Mouse (Mus musculus): Measurements from ENCODE around the gene Ing1.
"Not testable (repeated sequence)": the region's sequence is repeated elsewhere in the genome, so short reads cannot be mapped to it uniquely, and the experiment has no call there.

Gene Ing1

DNA sequence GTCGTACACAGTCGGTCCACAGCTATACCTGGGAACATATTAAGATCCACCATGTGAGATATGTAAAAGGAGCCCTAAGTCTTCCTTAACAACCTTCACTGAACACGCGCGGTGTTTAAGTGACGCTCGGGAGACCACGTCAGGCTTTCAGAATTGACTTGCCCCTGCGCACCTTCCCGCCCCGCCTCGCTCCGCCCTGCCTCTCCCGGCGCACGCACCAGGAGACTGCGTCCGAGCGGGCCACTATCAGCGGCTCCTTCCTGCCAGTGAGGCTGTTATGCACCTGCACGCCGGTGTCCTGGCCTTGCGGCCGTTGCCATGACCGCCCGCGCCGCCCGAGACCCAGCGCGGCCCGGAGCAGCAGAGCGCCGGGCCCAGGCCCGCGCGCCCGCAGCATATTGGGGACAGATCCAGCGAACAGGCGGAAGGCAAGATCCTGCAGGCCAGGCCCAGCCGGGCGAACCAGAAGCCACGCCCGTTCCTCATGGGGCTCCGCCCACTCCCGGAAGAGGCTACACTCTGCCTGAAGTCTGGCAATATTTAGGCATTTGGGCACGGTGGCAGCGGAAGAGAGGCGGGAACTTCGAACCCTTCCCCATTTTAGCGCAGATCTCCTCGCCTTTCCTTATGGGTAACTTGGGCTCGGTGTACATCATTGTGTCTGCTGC is 5.0 kb upstream of the Ing1 start, which contains the start of gene Cars2:
Cars2 (minus strand) TSS at position 503 of the 668 bp plus-strand sequence.
- DNase-seq (ENCODE audit: low read depth, low spot score) = peak; percentile 80

DNA sequence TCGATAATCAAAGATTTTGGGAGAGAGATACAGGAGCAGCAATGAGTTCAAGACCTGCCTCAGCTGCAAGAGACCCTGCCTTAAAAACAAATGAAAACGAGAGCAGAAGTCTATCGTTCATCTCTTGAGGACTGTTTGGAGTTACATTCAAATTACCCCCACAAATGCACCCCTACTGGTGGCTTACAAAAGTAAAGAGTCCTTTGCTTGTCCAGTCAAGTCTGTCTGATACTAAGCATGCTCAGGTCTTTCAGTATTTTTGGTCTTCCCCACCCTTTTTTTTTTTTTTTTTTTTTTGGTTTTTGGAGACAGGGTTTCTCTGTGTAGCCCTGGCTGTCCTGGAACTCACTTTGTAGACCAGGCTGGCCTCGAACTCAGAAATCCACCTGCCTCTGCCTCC is 3.9 kb upstream of the Ing1 start:
- not testable (repeated sequence) for DNase-seq (ENCODE audit: low read depth, low spot score)

DNA sequence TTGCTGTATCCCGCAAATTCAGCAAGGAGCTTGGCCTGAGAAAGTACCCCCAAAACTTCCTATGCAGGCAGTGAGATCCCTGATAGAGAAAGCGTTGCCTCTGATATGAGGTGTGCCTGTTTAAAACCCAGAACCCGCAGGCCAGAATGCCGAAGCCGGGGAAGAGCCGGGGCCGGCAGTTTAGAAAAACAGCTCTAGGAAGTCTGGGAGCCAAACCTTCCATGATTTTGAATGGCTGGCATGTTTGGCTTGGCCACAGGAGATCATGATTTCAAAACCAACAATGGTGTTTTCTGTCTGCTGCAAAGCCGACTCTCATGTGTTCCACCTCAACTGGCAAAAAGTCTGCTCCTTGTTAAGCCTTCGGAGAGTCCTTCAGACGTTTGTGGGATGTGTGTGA is 3.0 kb upstream of the Ing1 start:
- no peak for DNase-seq (ENCODE audit: low read depth, low spot score)

DNA sequence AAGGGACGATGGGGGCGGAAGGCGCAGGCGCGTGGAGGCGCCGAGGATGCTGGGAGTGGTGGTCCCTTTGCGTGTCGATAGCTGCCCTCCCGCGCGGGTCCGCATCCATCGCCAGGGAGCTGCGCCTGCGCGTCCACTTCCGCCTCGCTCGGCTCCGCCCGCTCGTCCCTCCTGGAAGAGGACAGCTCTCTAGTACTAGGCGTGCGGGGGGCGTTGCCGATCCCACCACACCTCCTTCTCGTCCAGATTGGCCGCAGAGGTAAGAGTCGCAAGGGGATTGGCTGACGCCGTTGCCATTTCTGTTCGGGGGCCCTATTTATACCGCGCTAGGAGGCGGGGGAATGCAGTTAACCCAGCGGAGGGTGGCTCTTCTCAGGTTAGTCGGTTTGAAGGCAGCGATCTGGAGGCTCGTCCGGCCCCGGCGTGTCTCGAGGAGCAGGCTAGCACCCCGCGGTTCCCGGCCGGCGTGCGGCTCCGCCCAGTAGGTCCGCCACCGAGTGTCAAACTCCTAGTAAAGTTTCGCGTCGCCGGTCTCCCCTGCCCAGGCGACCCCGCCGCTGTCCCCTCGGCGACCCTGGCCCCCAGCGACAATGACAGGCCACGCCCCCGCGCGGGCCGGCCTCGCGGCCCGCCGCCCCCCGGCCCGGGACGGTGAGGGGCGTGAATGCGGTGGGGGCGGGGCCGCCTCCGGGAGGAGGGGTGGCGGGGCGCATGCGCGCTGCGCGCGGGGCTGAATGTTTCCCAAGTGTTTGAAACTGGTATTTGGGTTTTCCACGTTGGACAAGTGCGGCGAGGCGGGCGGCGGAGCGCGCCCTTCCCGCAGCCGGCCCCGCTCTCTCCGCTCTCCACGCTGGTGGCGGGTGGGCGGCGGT is 585 bp downstream of the Ing1 start:
- DNase-seq (ENCODE audit: low read depth, low spot score) = peak; percentile 99

DNA sequence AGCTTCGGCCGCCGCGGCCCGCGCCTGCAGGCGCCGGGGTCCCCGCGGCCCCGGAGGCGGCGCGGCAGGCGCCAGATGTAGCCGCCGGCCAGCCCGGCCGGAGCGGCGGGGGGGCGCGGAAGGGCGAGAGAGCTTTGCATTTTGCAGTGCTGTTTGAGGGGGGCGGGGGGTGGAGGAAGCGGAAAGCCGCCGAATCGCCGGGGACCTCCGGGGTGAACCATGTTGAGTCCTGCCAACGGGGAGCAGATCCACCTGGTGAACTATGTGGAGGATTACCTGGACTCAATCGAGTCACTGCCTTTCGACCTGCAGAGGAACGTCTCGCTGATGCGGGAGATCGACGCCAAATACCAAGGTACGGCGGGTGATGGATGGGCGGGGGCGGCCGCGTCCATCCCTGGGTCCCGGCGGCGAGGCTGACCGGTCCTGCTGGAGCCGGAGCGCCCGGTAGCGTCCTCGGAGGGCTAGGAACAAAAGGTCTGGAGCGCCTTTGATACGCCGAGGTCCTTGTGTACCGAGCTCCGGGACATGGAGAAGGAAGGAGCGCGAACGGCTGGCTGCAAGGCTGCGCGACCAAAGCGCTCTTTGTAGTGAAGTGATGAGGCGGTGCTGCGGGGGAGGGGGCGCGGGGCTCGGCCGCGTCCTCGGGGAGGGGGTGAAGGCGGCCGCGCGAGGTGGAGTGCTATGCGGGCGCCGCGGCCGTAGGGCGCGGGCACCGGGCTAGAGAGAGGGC is 1.5 kb downstream of the Ing1 start:
- no peak for DNase-seq (ENCODE audit: low read depth, low spot score)

GRCm38 (mm10) chr8:11557424-11557767 is 2.0 kb downstream of the Ing1 start:
- no peak for DNase-seq (ENCODE audit: low read depth, low spot score)

DNA sequence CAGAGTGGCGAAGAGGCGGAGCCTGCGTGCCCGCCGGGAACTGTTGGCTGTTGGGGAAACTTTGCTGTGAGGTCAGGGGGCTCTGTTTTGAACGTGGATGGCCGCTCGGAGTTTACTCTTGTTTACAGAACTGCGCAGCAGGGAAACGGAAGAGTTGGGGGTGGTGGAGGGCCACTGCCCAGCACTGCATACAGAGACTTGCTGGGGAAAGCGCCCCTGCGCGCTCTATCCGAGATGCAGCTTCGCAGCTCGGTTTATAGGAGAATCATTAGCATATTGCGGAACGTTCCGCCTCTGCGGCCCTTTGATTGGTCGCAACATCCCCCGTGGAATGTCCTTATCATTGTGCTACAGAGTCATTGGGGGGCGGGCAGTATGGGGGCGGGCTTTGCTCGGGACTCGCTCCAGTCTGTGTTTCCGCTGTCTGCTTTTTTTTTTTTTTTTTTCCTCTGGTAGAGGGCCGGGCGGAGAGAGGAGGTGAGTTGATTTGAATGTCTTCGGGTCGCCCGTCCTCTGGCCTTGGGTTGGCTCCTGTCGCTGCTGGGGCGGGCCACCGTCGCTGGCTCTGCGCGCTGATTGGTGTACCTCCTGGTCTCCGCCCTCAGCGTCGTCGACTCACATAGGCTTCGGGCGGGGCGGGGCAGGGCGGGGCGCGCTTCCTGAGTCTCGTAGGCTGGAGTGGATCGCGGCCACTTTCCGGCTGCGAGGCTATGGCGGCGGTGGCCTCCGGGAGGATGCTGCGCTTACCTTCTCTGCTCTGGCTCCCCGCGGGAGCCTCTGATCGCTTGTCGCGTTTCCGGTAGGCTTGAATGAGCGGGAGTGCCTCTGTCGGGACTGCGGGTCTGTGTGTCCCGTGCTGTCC is 2.6 kb downstream of the Ing1 start:
- peak; percentile 98 for DNase-seq (ENCODE audit: low read depth, low spot score)

GRCm38 (mm10) chr8:11559511-11559910 is 4.1 kb downstream of the Ing1 start:
- no peak for DNase-seq (ENCODE audit: low read depth, low spot score)

DNA sequence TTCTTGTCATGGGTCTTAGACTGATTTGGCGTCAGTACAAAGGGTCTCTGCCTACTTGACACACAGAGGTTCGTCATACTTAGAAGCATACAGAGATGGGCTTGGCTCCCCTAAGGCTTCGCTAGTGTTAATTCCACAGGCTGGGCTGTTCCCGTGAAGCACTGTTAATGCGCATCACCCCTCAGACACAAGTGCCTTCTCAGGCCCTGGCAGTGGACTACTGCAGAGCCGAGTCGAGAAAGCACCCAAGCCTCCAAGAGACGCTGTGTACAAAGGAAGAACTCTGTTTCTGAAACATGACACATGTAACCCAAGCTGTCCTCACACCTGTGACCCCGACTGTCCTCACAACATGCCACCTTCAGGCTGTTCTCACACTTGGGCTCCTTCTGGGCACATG is 4.8 kb downstream of the Ing1 start:
- no peak for DNase-seq (ENCODE audit: low read depth, low spot score)

DNA sequence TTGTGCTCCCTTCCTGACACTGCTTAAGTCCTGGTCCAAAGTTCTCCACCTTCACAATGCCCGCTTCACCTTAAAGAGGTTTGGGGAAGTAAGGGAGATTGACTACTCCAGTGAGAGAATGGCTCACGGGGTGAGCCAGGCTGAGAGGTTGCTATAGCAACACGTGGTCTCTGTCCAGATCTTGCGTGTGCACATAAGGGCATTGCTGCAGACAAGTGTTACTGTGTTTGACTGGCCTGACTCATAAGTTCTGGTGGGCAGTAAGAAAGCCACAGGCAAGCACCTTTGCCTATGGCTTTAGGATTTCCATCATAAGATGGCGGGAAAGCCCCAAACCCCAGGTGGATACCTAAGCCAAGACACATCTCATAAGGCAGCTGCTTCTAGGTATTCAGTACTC is 8.9 kb downstream of the Ing1 start:
- no peak for DNase-seq (ENCODE audit: low read depth, low spot score)

DNA sequence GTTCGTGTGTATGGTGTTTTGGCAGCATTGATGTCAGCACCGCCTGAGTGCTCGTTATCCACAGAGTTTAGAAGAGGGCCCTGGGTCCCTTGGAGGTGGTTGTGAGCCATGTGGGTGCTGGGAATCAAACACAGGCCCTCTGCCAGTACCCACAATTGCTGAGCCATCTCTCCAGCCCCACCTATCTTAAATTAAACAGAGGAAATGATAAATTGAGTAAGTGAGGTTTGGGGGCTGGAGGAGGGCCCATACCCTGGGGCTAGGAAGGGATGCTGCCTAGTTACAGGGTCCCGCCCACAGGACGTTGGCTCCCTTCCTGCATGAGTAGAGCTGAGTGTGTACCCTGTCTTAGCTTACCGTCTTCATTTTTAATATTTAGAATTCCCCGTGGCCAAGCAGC is 9.3 kb downstream of the Ing1 start:
- no peak for DNase-seq (ENCODE audit: low read depth, low spot score)

DNA sequence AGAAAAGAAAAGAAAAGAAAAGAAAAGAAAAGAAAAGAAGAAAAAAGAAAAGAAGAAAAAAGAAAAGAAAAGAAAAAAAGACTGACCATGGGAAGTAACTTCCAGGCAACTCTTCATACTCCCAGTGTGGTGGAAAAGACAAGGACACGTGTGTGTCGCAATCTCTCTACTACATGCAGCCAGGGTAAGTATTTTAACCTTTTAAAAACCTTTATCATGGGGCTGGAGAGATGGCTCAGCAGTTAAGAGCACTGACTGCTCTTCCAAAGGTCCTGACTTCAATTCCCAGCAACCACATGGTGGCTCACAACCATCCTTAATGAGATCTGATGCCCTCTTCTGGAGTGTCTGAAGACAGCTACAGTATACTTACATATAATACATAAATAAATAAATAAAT is 12.8 kb downstream of the Ing1 start:
- not testable (repeated sequence) for DNase-seq (ENCODE audit: low read depth, low spot score)

DNA sequence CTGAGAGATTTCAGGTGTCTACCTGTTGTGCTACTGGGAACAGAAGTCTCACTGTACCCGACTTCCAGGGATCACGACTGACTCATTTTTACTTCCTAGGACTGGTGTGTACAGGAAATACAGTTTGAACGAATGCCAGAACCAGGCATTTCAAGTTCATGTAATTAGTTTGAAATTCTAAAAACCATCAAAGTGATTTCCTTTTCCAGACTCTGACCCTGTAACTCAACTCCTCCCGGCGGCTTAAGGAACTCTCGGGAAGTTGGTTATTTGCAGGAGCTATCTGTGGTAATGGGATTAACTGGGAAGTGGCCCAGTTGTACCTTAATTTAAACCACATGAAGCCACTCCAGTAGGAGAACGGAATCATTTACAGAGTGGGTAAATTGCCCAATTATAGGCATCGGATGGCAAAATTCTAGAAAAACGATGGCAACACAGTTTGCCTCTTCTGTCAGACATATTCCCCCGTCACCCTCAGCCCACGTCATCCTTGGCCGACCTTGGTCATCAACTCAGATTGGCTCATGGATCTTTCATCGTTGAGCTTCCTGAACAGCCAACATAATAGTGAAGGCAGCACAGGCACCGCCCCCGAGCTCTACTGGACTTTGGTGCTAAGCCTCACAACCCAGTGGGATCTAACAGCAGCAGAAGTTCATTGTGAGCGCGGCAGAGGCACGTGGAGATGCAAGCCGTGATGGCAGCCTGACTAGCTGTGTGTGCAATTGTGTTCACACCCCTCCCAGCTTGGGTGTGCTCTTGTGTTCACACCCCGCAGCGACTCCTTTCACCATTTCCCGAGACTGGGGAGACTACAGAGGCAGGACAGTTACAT is 14.1 kb downstream of the Ing1 start:
- no peak for DNase-seq (ENCODE audit: low read depth, low spot score)

- no peak for DNase-seq (ENCODE audit: low read depth, low spot score)
Measured at GRCm38 (mm10) chr8:11570742-11571141, 15.4 kb downstream of the Ing1 start.

GRCm38 (mm10) chr8:11571950-11572349 is 16.6 kb downstream of the Ing1 start:
- DNase-seq (ENCODE audit: low read depth, low spot score) = no peak

- no peak for DNase-seq (ENCODE audit: low read depth, low spot score)
Measured at GRCm38 (mm10) chr8:11572428-11572827, 17.1 kb downstream of the Ing1 start.

- no peak for DNase-seq (ENCODE audit: low read depth, low spot score)
Measured at GRCm38 (mm10) chr8:11574911-11575603, 19.7 kb downstream of the Ing1 start.

DNA sequence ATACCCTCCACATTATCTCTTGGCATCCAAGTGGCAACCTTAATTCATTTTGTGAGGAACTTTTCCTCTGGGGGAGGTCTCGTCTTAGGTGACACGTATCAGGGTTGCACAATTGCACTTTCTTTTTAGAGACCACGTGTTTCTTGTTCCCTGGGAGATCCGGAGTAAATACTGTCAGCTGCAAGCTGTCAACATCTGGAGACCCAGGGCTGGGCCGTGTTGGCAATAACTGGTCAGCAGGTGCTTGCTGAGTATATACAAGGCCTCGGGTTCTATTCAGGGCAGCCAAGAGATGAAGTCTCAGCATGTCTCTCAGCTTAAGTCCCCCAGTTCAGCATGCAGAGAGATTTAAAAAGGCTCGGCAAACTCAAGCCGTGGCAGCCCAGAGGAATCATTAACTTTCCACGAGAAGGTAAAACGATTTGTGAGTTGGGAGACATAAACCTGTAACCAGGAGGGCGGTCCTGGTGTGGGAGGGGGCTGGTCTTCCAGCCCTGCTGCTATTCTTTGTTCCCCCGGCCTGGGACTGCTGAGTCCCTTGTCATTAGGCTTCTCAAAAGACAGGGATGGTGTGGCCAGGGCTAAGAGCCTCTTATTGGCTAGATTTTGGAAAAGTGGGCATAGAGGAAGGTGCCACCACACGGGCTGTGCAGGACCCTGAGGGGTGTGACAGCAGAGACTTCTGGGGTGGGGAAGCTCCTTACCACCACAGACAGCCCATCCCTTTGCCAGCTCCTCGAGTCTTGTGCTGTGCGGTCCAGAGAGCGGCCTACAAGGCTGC is 20.4 kb downstream of the Ing1 start:
- DNase-seq (ENCODE audit: low read depth, low spot score) = no peak

All from telencephalon, adult 2 months (tissue).